Mouse (Mus musculus) liver, embryonic 14.5 days (tissue): Measurements from ENCODE around the gene Oip5.

Source experiments
- CTCF ChIP-seq: IDR thresholded peaks from 2 replicates; pipeline ENCODE4 v1.5.1; 2016; ENCODE audit warnings: antibody characterized with exemption, low read depth, control low read depth
- EP300 ChIP-seq: IDR thresholded peaks from 2 replicates; pipeline ENCODE4 v1.6.1; 2016; ENCODE audit warnings: antibody characterized with exemption, low read depth

- TF ChIP-seq EP300 (no peak), CTCF (no peak)
Observed at GRCm38 (mm10) chr2:119636781-119637180, 18.5 kb upstream of the Oip5 start.
